Mouse (Mus musculus) layer of hippocampus, adult 9-11 months (tissue): ENCODE results near the gene Cd36.

Experiments
- DNase-seq: peaks from one replicate; pipeline ENCODE4 v3.0.0; 2022

The Cd36 gene

DNA sequence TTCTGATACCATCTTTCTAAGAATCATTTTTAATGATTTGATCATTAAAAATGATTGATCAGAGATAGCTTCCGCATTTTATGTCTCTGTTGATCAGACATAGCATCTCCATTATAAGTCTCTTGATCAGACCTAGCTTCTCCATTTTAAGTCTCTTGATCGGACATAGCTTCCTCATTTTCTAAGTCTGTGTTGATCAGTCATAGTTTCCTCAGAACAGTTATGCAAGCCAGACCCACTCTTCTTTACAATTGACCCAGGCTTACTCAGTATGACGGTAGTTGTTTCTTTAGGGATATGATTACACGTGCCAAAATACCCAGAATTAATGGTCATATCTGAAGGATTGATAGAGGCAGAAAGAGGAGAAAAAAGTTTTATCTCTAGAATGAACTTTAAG, 31.3 kb downstream of the Cd36 start:
- DNase-seq, result no peak

DNA sequence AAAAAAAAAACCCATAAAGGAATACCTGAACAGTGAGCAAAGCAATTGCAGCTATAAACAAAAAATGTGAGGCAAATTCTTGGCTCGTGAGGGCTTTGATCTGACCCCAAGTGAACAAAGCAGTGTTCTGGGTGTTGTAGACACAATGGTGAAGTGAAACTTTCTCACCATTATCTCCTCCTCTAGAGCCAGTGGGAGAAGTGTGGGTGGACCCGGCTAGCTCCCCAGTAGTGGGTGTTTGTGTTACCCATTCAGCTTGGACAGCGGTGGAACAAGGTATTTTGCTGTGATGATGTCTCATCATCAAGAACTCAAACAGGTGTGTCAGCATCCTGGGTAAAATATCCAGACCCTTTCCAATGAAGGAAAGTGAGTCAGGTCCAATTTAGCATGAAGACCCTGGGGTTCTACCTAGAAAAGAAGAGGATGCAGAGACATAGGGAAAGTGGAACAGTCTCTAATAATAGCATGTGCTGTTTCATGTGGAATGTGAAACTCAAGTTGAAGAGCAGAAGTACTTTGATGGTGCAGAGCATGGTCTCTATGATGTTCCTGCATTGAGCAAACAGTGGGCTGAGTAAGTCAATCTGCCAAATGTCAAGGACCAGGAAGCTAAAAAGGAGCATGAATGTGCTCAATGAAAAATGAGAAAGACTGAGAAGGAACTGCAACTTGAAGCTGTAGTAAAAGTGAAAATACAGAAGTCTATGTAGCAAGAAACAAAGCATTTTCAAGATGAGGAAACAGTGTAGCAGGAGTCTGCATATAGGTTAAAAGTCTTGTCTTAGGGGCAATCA, 34.3 kb downstream of the Cd36 start:
- no peak for DNase-seq

DNA sequence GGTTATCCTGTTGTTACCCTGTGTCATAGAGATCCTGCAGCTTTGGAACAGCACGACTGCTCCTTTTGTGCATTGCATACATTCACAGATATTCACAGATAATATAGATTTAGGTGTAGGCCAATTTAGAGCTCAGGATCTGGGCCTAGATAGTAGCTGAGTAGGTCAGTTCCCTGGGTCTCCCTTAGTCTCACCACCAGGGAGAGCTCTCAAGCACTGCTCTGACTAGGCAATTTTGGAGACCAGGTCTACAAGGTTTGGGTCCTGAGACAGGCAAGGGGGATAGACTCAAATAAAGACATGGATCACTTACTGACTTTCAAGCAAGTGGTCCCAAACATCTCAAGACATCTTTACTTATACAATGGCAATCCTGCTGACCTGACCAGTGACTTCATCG, 38.0 kb downstream of the Cd36 start:
- DNase-seq, result no peak

DNA sequence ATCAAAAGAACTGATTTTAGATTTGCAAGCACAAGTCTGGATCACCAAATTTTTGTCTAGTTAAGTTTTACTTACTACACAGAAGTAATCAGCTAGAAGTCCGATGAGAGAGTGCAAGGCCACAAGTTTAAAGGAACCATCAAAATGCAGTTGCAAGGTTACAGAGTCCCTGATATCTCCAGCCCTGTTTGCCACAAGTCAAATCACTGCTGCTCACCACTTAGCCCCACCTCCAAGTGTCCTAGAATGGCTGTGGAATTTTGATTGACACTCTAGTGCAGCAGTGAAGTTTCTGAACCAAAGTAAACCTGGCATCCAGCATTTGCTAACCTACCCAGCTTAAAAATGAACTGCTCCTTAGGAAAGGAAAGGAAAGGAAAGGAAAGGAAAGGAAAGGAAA, 39.0 kb downstream of the Cd36 start:
- no peak for DNase-seq

DNA sequence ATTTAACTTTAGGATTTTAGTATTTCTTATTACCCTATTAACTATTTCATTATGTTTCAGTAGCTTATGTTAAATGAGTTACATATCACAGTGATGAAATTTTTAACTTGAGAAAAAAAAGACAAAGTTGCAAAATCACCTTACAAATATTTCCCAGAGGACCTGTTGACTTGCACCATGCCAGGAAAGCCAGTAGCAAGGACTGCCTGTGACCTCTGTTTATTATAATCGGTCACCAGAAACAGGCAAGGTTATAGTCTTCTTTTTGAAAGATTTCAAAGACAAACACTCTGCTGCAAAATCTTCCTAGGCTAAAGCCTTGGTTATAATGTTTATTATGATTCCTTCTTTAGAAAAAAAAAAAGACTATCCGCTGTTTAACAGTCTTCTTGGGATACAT, 39.9 kb downstream of the Cd36 start:
- DNase-seq, result no peak

DNA sequence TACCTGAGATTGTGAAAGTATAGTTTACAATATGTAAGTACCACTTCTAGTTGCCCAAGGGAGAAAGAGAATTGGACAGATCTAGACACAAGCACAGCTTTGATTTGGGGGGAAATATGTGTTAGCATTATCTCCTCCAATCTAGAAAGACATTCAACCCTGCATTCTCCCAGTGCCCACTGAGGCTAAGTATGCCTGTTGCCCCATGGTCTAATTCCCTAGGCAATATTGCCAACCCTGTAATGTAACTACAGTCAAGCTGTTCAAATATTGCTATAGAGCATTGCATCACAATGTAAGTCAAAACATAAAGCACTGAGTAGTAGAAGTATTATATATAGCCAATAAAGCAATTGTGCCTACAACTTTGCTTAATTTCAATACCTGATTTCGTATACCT, 40.3 kb downstream of the Cd36 start:
- DNase-seq, result no peak

- DNase-seq, result no peak
Measured at GRCm38 (mm10) chr5:17843921-17844320, 44.7 kb downstream of the Cd36 start.

GRCm38 (mm10) chr5:17843316-17843715, 45.3 kb downstream of the Cd36 start:
- DNase-seq, result no peak

DNA sequence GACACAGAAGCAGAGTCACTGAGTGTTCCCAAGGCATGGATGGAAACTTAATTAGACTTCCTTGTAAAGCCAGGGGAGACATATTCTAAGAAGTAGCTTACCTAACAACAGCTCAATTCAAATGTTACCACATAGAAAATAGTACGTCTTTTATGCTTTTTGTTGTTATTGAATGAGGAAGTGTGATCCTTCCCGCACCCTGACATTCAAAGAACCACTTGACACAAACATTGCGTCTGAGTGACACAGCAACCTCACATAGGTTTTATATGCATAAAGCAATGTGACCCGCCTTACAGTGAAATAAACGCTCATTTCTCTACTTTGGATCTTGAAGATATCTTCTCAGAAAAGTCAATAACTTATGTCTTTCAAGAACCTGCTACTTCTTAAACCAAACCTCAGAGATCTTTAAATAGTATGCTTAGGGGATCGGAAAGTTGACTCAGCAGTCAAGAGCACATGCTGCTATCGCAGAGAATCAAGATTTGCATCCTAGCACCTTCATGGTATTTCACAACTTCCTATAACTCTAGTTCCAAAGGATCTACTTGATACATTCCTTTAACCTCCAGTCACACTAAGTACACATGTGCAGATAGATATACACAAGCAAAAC, 46.4 kb downstream of the Cd36 start:
- no peak for DNase-seq

GRCm38 (mm10) chr5:17839549-17839948, 49.1 kb downstream of the Cd36 start:
- no peak for DNase-seq

GRCm38 (mm10) chr5:17836408-17836807, 52.2 kb downstream of the Cd36 start:
- no peak for DNase-seq

GRCm38 (mm10) chr5:17835302-17836097, 53.1 kb downstream of the Cd36 start:
- DNase-seq, result no peak

- no peak for DNase-seq
Measured at GRCm38 (mm10) chr5:17833797-17834196, 54.8 kb downstream of the Cd36 start.

DNA sequence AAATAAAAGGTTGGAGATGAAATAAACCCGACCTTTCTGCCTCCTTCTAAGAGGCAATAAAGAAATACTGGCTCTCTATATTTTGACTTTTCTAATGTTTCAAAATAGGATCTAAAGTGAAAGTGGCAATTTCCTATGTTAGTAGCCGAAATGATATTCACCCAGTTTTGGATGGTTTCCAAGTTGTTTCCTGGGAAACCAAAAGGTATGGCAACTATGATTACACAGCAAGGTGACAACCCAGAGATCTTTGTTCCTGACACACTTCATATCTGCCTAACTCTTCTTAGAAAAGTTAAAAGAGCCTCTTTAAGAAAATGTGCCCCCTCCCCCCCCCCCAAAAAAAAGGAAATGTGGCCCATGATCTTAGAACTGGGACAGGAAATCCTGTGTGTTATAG, 58.1 kb downstream of the Cd36 start:
- no peak for DNase-seq

DNA sequence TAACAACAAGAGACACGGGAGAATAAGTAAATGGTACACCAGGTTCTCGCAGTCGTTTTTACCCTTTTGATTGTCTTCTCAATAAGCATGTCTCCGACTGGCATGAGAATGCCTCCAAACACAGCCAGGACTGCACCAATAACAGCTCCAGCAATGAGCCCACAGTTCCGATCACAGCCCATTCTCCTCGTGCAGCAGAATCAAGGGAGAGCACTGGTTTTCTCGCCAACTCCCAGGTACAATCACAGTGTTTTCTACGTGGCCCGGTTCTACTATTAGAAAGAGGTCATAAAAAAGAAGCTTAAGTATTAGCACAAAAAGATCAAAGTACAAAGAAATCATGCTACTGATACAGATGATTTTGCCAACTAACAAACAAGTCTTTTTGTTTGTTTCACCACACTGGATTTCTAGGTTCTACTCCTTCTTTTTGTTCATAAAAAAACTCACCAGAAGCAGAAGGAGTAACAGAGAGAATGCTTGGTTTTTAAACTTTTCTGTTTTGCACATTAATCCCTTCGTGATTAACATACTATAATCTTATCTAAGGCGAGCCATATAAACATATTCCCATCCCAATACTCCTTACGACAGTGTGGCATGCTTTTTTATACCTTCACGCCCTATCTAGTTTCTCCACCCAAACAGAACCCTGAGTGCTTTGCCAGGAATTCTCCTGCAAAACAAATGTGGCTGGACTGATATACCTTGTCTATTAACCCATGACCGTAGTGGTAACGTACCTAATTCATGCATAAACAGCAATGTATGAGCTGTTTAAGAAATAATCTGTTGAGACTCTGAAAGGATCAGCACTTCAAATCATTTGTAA, 59.7 kb downstream of the Cd36 start:
- no peak for DNase-seq

- DNase-seq, result no peak
Measured at GRCm38 (mm10) chr5:17821395-17821794, 67.2 kb downstream of the Cd36 start.

- no peak for DNase-seq
Measured at GRCm38 (mm10) chr5:17820239-17820999, 68.2 kb downstream of the Cd36 start.

DNA sequence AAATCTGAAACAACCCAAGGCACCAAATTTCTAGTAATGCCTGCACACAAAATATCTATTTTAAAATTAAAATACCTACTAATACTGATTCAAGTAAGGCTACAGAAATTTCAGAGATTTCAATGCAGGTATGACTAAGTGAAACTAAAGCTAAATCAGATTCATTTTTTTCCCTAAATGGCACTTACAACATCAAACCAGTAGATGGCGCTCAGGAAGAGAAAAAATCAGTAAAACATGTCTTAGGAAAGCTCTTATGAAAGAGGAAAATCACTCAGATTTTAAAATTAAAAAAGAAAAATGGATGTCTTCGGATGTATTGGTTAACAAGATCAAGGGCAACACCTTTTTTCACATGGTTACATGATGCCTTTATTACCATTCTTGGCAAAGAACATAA, 72.4 kb downstream of the Cd36 start:
- DNase-seq, result no peak

GRCm38 (mm10) chr5:17810336-17810735, 78.3 kb downstream of the Cd36 start:
- DNase-seq, result no peak

DNA sequence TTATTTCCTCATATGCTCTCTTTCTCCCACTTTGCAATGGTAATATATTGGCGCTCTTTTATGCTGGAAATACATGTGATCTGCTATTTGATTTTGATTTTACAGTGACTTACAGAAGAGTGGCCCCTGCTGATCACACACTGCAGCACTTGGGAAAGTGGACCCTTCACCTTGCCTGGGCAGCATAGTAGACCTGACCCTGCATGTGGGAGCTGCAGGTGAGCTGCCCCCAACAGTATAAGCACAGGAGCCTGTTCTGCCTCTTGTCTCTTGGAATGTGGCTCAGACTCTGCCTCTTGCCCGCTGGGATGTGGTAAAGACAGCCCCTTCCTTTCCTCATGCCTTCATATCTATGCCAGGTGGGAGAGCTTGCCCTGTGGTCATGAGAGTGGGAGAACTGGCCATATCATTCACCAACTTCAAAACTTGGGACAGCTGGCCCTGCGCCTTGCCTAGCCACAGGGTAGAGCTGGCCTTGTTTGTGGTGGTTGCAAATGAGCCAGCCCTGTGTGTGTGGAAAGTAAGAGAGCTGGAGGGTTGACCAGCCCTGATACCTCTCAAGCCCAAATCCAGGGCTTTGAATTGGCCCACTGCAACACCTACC, 81.7 kb downstream of the Cd36 start:
- DNase-seq, result no peak

- no peak for DNase-seq
Measured at GRCm38 (mm10) chr5:17776571-17776970, 112.0 kb downstream of the Cd36 start.

- no peak for DNase-seq
Measured at GRCm38 (mm10) chr5:17770328-17770727, 118.3 kb downstream of the Cd36 start.
